Mouse (Mus musculus) kidney, embryonic 16.5 days (tissue): ENCODE data around the gene Prkd2. TPM values are rescaled to one million over a fixed set of nuclear protein-coding genes. Genes with fewer than 3 reads are reported as not detected.

Experiments used
- ATAC-seq: fragments of 200-750 bp; cut with Nextera tagmentation; 2 replicates; pipeline ENCODE4 v1.8.0; 2017; ENCODE audit warnings: moderate TSS enrichment; ENCODE audit not compliant: low FRiP score, low TSS enrichment
- H3K27ac ChIP-seq: fragments of 300-500 bp; sonication (generic); 2 replicates; pipeline ENCODE4 v1.5.1; 2014; ENCODE audit warnings: low read length
- H3K27me3 ChIP-seq: fragments of 300-500 bp; sonication (generic); 2 replicates; pipeline ENCODE4 v1.6.1; 2014; ENCODE audit warnings: low read length, control low read depth, mixed read lengths; ENCODE audit not compliant: insufficient read depth
- H3K36me3 ChIP-seq: fragments of 300-500 bp; sonication (generic); 2 replicates; pipeline ENCODE4 v1.6.1; 2014; ENCODE audit warnings: low read length, control low read depth, mixed read lengths; ENCODE audit not compliant: insufficient read depth
- H3K4me1 ChIP-seq: fragments of 300-500 bp; sonication (generic); 2 replicates; pipeline ENCODE4 v1.6.1; 2014; ENCODE audit warnings: low read length, control low read depth, mixed read lengths; ENCODE audit not compliant: insufficient read depth
- H3K4me2 ChIP-seq: fragments of 300-500 bp; sonication (generic); replicated peaks from 2 replicates; pipeline ENCODE4 v1.6.1; 2014; ENCODE audit warnings: low read depth, low read length
- H3K4me3 ChIP-seq: fragments of 300-500 bp; sonication (generic); 2 replicates; pipeline ENCODE4 v1.5.1; 2014; ENCODE audit warnings: mild to moderate bottlenecking, low read length
- H3K9ac ChIP-seq: fragments of 300-500 bp; sonication (generic); replicated peaks from 2 replicates; pipeline ENCODE4 v1.6.1; 2014; ENCODE audit warnings: low read length
- H3K9me3 ChIP-seq: fragments of 300-500 bp; sonication (generic); 2 replicates; pipeline ENCODE4 v1.6.1; 2016; ENCODE audit warnings: low read length, control low read depth
- WGBS: fragments of 180-500 bp; shearing (Covaris S2); extraction: QIAGEN DNeasy Blood & Tissue Kit; methylation state at CpG from one replicate; pipeline ENCODE4 v1.1.7; 2014; 5-methylcytosine and 5-hydroxymethylcytosine counted together
- polyA plus RNA-seq: library from polyadenylated mRNA; unstranded; fragments of >200 nt; fragmentation: Nextera tagmentation; extraction: Ambion mirVana; gene quantifications from 2 replicates; pipeline ENCODE4 v1.2.1, GENCODE M21; 2015

Prkd2 gene
- polyA plus RNA-seq, 1 experiment from 2014 or later: 16.2 TPM

GRCm38 (mm10) chr7:16851636-16852035, 8.9 kb downstream of the Prkd2 start:
- H3K36me3 ChIP-seq: peaks cover 62% of the 10 kb centered on the region
- no peak overlapping the region for H3K4me3 ChIP-seq
- H3K9ac ChIP-seq: no peak overlapping the region
- no peaks in the 10 kb centered on the region for H3K9me3 ChIP-seq
- H3K27me3 ChIP-seq: no peaks in the 10 kb centered on the region
- no peaks in the 10 kb centered on the region for H3K4me1 ChIP-seq
- no peak for ATAC-seq
- WGBS: 65% methylated on average over 4 of the region's 4 CpGs
- H3K27ac ChIP-seq: no peak overlapping the region
- H3K4me2 ChIP-seq: no peak overlapping the region

- H3K4me2 ChIP-seq: no peak overlapping the region
- no peak overlapping the region for H3K9ac ChIP-seq
- H3K27me3 ChIP-seq: no peaks in the 10 kb centered on the region
- H3K27ac ChIP-seq: no peak overlapping the region
- ATAC-seq: no peak
- WGBS: 79% methylated on average over 14 of the region's 14 CpGs
- H3K9me3 ChIP-seq: no peaks in the 10 kb centered on the region
- H3K36me3 ChIP-seq: peaks cover 67% of the 10 kb centered on the region
- no peaks in the 10 kb centered on the region for H3K4me1 ChIP-seq
- no peak overlapping the region for H3K4me3 ChIP-seq
These were observed 10.7 kb downstream of the Prkd2 start for GRCm38 (mm10) chr7:16853302-16853831.

GRCm38 (mm10) chr7:16858336-16858735, 15.6 kb downstream of the Prkd2 start:
- H3K9ac ChIP-seq: no peak overlapping the region
- no peak overlapping the region for H3K27ac ChIP-seq
- H3K4me1 ChIP-seq: no peaks in the 10 kb centered on the region
- H3K27me3 ChIP-seq: no peaks in the 10 kb centered on the region
- no peak overlapping the region; the same call in 1 of the 2 replicates for H3K4me2 ChIP-seq
- H3K9me3 ChIP-seq: no peaks in the 10 kb centered on the region
- H3K4me3 ChIP-seq: no peak overlapping the region
- WGBS: 21% methylated on average over 17 of the region's 17 CpGs
- peaks cover 38% of the 10 kb centered on the region for H3K36me3 ChIP-seq
- no peak for ATAC-seq

- no peak overlapping the region for H3K27ac ChIP-seq
- H3K4me2 ChIP-seq: no peak overlapping the region
- H3K4me1 ChIP-seq: no peaks in the 10 kb centered on the region
- no peak overlapping the region for H3K4me3 ChIP-seq
- H3K9me3 ChIP-seq: no peaks in the 10 kb centered on the region
- H3K9ac ChIP-seq: no peak overlapping the region
- WGBS: 33% methylated on average over 5 of the region's 5 CpGs
- ATAC-seq: no peak
- peaks cover 33% of the 10 kb centered on the region for H3K36me3 ChIP-seq
- no peaks in the 10 kb centered on the region for H3K27me3 ChIP-seq
These were observed 17.4 kb downstream of the Prkd2 start for GRCm38 (mm10) chr7:16859902-16860651.

- Histone ChIP-seq H3K36me3 (peaks cover 34% of the 10 kb centered on the region), H3K27me3 (no peaks in the 10 kb centered on the region), H3K27ac (no peak overlapping the region), H3K9me3 (no peaks in the 10 kb centered on the region), H3K9ac (no peak overlapping the region), H3K4me2 (no peak overlapping the region), H3K4me3 (no peak overlapping the region), H3K4me1 (no peaks in the 10 kb centered on the region; the same call in 1 of the 2 replicates)
- ATAC-seq: no peak
- WGBS: 89% methylated on average over 3 of the region's 3 CpGs
These were observed 24.8 kb downstream of the Prkd2 start for GRCm38 (mm10) chr7:16867488-16867887.

GRCm38 (mm10) chr7:16869497-16869896, 26.8 kb downstream of the Prkd2 start:
- H3K4me3 ChIP-seq: peak overlapping the region; percentile 29
- no peaks in the 10 kb centered on the region for H3K27me3 ChIP-seq
- peaks cover 27% of the 10 kb centered on the region; the same call in 1 of the 2 replicates for H3K36me3 ChIP-seq
- peak overlapping the region; percentile 47 for H3K4me2 ChIP-seq
- H3K27ac ChIP-seq: no peak overlapping the region
- no peaks in the 10 kb centered on the region for H3K9me3 ChIP-seq
- peak overlapping the region; percentile 22; the same call in 1 of the 2 replicates for H3K9ac ChIP-seq
- no peaks in the 10 kb centered on the region; the same call in 1 of the 2 replicates for H3K4me1 ChIP-seq
- 16% methylated on average over 16 of the region's 16 CpGs for WGBS
- peak; percentile 96 for ATAC-seq

- Histone ChIP-seq H3K36me3 (peaks cover 17% of the 10 kb centered on the region; the same call in 1 of the 2 replicates), H3K4me2 (no peak overlapping the region), H3K27me3 (no peaks in the 10 kb centered on the region), H3K4me1 (peaks cover 8% of the 10 kb centered on the region), H3K27ac (no peak overlapping the region), H3K4me3 (no peak overlapping the region), H3K9me3 (no peaks in the 10 kb centered on the region), H3K9ac (no peak overlapping the region)
- no peak for ATAC-seq
- 84% methylated on average over 10 of the region's 10 CpGs for WGBS
These were observed 28.9 kb downstream of the Prkd2 start for GRCm38 (mm10) chr7:16871600-16871999.

- Histone ChIP-seq H3K27me3 (no peaks in the 10 kb centered on the region), H3K4me3 (no peak overlapping the region), H3K4me2 (no peak overlapping the region), H3K4me1 (peaks cover 15% of the 10 kb centered on the region), H3K9ac (no peak overlapping the region), H3K9me3 (no peaks in the 10 kb centered on the region), H3K27ac (no peak overlapping the region), H3K36me3 (peaks cover 17% of the 10 kb centered on the region; the same call in 1 of the 2 replicates)
- no peak for ATAC-seq
- 94% methylated on average over 9 of the region's 9 CpGs for WGBS
These were observed 29.8 kb downstream of the Prkd2 start for GRCm38 (mm10) chr7:16872478-16872877.

GRCm38 (mm10) chr7:16873392-16873791, 30.7 kb downstream of the Prkd2 start:
- Histone ChIP-seq H3K27ac (no peak overlapping the region), H3K9me3 (no peaks in the 10 kb centered on the region), H3K4me3 (no peak overlapping the region), H3K36me3 (peaks cover 16% of the 10 kb centered on the region; the same call in 1 of the 2 replicates), H3K4me1 (peaks cover 15% of the 10 kb centered on the region), H3K9ac (no peak overlapping the region), H3K4me2 (no peak overlapping the region), H3K27me3 (no peaks in the 10 kb centered on the region)
- no peak for ATAC-seq
- 94% methylated on average over 4 of the region's 4 CpGs for WGBS

GRCm38 (mm10) chr7:16874190-16874589, 31.5 kb downstream of the Prkd2 start:
- H3K9ac ChIP-seq: peak overlapping the region; percentile 19
- peak overlapping the region; percentile 91 for H3K4me2 ChIP-seq
- peak overlapping the region; percentile 93 for H3K27ac ChIP-seq
- H3K9me3 ChIP-seq: no peaks in the 10 kb centered on the region
- H3K4me1 ChIP-seq: peaks cover 15% of the 10 kb centered on the region
- 3% methylated on average over 17 of the region's 17 CpGs for WGBS
- ATAC-seq: no peak
- H3K27me3 ChIP-seq: no peaks in the 10 kb centered on the region
- H3K4me3 ChIP-seq: peak overlapping the region; percentile 32
- H3K36me3 ChIP-seq: peaks cover 11% of the 10 kb centered on the region; the same call in 1 of the 2 replicates
